Mouse (Mus musculus) G1E (cell line): ENCODE data around the gene C77080.

Experiments
- CTCF ChIP-seq: IDR thresholded peaks from 2 replicates; pipeline ENCODE4 v1.5.1; 2012; ENCODE audit warnings: low read depth, low read length, inconsistent platforms, mixed read lengths
- TAL1 ChIP-seq: conservative IDR thresholded peaks from 2 replicates; pipeline ENCODE4 v1.6.1; 2012; ENCODE audit warnings: low read depth, low read length, inconsistent platforms, mixed read lengths

DNA sequence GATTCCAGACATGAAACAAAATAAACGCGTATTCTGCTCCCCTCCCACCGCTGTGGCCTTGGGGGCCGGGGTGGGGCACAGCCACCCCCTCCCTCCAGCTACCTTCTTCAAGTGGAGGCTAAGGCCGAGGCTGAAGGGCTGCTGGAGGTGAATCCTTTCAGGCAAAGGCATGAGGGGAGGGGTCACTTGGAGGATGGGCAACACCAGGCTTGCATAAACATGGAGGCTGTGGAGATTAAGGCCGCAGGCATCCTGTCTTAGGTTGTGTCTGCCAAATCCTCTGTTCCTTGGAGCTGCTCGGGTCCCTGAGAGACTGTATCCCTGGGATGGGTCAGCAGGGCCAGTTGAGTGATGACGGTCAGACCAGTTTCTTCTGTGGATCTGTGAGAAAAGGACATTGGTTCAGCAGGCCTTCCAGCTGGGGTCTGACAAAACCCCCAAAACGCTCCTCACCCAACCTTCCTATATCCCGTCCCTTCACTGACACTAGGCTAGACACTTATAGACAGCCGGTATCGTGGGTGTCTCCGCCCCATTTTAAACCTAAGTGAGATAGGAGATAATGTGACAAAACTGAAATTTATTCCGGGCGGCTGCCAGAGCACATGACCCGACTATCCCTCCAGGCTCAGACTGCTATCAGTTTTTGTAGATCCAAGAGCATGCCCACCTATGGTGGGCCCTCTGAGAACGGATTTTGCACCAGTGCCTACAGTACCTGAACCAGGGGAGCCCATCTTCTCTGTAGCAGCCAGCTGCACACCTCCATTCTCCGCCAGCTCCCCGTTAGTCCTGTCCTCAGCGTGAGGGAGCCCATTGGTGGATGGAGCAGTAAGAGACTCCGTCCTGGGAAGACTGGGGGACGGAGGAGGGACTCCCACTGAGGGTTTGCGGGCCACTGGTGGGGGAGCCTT is 39.9 kb downstream of the C77080 start:
- TF ChIP-seq CTCF (no peak), TAL1 (no peak)
